Mouse (Mus musculus): ENCODE results near the gene Iars. TPM values are rescaled to one million over a fixed set of nuclear protein-coding genes. Genes with fewer than 3 reads are reported as not detected.

Gene Iars
- polyA plus RNA-seq, 1 experiment from 2014 or later = 55.1 TPM

- Histone ChIP-seq H3K4me3 (ENCODE audit: low read length) (peak within 1 kb of the TSS; percentile 56), H3K9ac (ENCODE audit: low read length) (peak within 1 kb of the TSS; percentile 77), H3K27ac (ENCODE audit: low read length) (peak within 1 kb of the TSS; percentile 46), H3K4me1 (replicated peaks; ENCODE audit: control insufficient read depth, insufficient read depth, low read length) (peaks cover 10% of the 10 kb centered on the region), H3K27me3 (ENCODE audit: control insufficient read depth, insufficient read depth, low read depth, low read length) (no peaks in the 10 kb centered on the region), H3K4me2 (ENCODE audit: low read depth, low read length) (peak within 1 kb of the TSS; percentile 84), H3K36me3 (ENCODE audit: control insufficient read depth, insufficient read depth, low read length) (peaks cover 2% of the 10 kb centered on the region; the same call in 1 of the 2 replicates), H3K9me3 (ENCODE audit: control insufficient read depth, low read length) (no peaks in the 10 kb centered on the region)
- whole genome bisulfite sequencing = under 1% methylated on average over 68 of the region's 68 CpGs
- peak; percentile 100 for ATAC-seq (ENCODE audit: low read depth)
Observed at GRCm38 (mm10) chr13:49652481-49653179, 29.3 kb upstream of the Iars start, which contains the start of the genes Cenpp and Nol8. Gene Cenpp, minus strand, starts transcription at chr13:49652785. Gene Nol8, plus strand, starts transcription at chr13:49653078.

GRCm38 (mm10) chr13:49653180-49653541 is 28.7 kb upstream of the Iars start:
- H3K4me1 ChIP-seq (replicated peaks; ENCODE audit: control insufficient read depth, insufficient read depth, low read length) = peaks cover 10% of the 10 kb centered on the region
- peak overlapping the region; percentile 56 for H3K4me3 ChIP-seq (ENCODE audit: low read length)
- peak overlapping the region; percentile 84 for H3K4me2 ChIP-seq (ENCODE audit: low read depth, low read length)
- peak; percentile 78 for ATAC-seq (ENCODE audit: low read depth)
- peaks cover 2% of the 10 kb centered on the region; the same call in 1 of the 2 replicates for H3K36me3 ChIP-seq (ENCODE audit: control insufficient read depth, insufficient read depth, low read length)
- WGBS = 0% methylated on average over 16 of the region's 16 CpGs
- H3K9ac ChIP-seq (ENCODE audit: low read length) = peak overlapping the region; percentile 56
- H3K27ac ChIP-seq (ENCODE audit: low read length) = peak overlapping the region; percentile 29; the same call in 1 of the 2 replicates
- H3K9me3 ChIP-seq (ENCODE audit: control insufficient read depth, low read length) = no peaks in the 10 kb centered on the region
- H3K27me3 ChIP-seq (ENCODE audit: control insufficient read depth, insufficient read depth, low read depth, low read length) = no peaks in the 10 kb centered on the region

DNA sequence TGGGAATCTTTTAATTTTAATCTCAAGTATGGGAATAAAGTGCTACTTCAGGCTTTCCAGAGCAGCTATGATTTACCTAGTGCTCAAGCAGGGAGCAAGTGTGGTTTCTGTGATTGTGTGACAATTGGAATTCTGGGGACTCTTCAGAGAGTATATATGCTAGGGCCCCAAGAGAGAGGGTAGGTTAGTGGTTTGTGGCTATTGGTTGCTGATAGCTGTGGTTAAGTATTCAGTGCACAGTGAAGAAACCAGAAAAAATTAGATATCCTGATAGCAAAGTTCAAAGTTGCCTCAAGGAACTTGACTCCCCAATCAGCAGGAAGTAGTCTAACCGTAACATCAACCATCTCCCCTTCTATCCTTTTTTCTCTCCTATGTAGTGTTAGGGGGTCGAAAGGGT is 4.1 kb upstream of the Iars start:
- no peak for ATAC-seq (ENCODE audit: low read depth)
- Histone ChIP-seq H3K36me3 (ENCODE audit: control insufficient read depth, insufficient read depth, low read length) (0 out of 2 replicates have a peak, but pooled peaks cover 6% of the 10 kb centered on the region), H3K27me3 (ENCODE audit: control insufficient read depth, insufficient read depth, low read depth, low read length) (no peaks in the 10 kb centered on the region), H3K4me2 (ENCODE audit: low read depth, low read length) (no peak overlapping the region), H3K9me3 (ENCODE audit: control insufficient read depth, low read length) (no peaks in the 10 kb centered on the region), H3K27ac (ENCODE audit: low read length) (no peak overlapping the region), H3K4me1 (replicated peaks; ENCODE audit: control insufficient read depth, insufficient read depth, low read length) (peaks cover 3% of the 10 kb centered on the region), H3K9ac (ENCODE audit: low read length) (no peak overlapping the region), H3K4me3 (ENCODE audit: low read length) (no peak overlapping the region)
- 92% methylated on average over 2 of the region's 2 CpGs for WGBS

DNA sequence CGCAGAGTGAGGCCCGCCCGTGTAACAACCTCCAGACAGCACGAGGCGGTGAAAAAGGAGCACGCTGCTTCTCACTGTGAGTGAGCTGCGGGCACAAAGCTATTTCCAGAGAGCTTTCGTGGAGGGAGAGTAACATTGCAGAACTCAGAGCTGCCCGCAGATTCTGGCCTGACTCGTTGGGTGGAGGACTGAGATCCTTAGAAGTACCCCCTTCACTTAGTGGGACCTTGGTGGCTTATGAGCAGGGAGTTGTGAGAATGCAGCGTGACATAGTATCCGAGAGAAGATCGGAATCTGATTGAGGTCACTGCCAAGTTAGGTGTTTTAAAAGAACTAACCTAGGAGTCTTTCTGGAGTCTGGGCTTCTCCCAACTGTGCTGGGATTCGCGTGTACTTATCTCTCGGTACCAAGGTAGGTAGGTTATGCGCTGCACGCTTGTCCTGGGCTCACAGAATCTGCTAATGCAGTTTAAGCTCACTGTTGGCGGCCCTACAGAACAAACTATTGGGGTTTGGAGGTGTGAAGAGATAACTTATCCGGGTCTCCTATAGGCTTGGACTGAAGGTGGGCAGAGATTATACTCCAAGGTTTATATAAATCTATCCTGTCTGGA is 440 bp downstream of the Iars start:
- Histone ChIP-seq H3K27me3 (ENCODE audit: control insufficient read depth, insufficient read depth, low read depth, low read length) (no peaks in the 10 kb centered on the region), H3K4me2 (ENCODE audit: low read depth, low read length) (peak overlapping the region; percentile 80), H3K4me3 (ENCODE audit: low read length) (peak overlapping the region; percentile 76), H3K36me3 (ENCODE audit: control insufficient read depth, insufficient read depth, low read length) (0 out of 2 replicates have a peak, but pooled peaks cover under 1% of the 10 kb centered on the region), H3K4me1 (replicated peaks; ENCODE audit: control insufficient read depth, insufficient read depth, low read length) (peaks cover 3% of the 10 kb centered on the region), H3K9me3 (ENCODE audit: control insufficient read depth, low read length) (no peaks in the 10 kb centered on the region), H3K27ac (ENCODE audit: low read length) (peak overlapping the region; percentile 68), H3K9ac (ENCODE audit: low read length) (peak overlapping the region; percentile 78)
- under 1% methylated on average over 20 of the region's 20 CpGs for WGBS
- peak; percentile 21 for ATAC-seq (ENCODE audit: low read depth)

GRCm38 (mm10) chr13:49684266-49684665 is 2.4 kb downstream of the Iars start:
- no peaks in the 10 kb centered on the region for H3K27me3 ChIP-seq (ENCODE audit: control insufficient read depth, insufficient read depth, low read depth, low read length)
- H3K36me3 ChIP-seq (ENCODE audit: control insufficient read depth, insufficient read depth, low read length) = peaks cover 7% of the 10 kb centered on the region
- H3K4me2 ChIP-seq (ENCODE audit: low read depth, low read length) = no peak overlapping the region
- no peak overlapping the region for H3K27ac ChIP-seq (ENCODE audit: low read length)
- peaks cover 3% of the 10 kb centered on the region for H3K4me1 ChIP-seq (replicated peaks; ENCODE audit: control insufficient read depth, insufficient read depth, low read length)
- ATAC-seq (ENCODE audit: low read depth) = no peak
- H3K9me3 ChIP-seq (ENCODE audit: control insufficient read depth, low read length) = no peaks in the 10 kb centered on the region
- no peak overlapping the region for H3K4me3 ChIP-seq (ENCODE audit: low read length)
- H3K9ac ChIP-seq (ENCODE audit: low read length) = no peak overlapping the region
- 84% methylated on average over 4 of the region's 4 CpGs for WGBS

DNA sequence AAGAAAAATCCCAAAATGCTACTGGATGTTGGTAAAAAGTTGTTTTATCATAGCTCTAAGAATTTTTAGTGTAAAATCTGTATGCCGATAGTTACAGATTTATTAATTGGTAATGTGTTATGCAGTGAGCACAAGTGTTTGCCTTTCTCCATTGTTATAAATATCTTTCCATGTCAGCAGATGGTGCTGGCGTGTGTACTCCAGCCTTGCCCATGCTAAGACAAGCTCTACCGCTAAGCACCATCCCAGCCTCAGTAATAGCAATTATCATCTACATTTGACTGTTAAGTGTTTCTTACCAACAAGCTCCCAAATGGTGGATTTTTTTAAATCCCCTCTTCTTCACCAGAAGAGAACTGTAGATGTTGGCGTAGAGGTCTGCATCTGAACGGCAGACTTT is 9.2 kb downstream of the Iars start:
- peaks cover 28% of the 10 kb centered on the region for H3K36me3 ChIP-seq (ENCODE audit: control insufficient read depth, insufficient read depth, low read length)
- no peak overlapping the region for H3K9ac ChIP-seq (ENCODE audit: low read length)
- H3K4me3 ChIP-seq (ENCODE audit: low read length) = no peak overlapping the region
- H3K27me3 ChIP-seq (ENCODE audit: control insufficient read depth, insufficient read depth, low read depth, low read length) = no peaks in the 10 kb centered on the region
- no peak overlapping the region for H3K27ac ChIP-seq (ENCODE audit: low read length)
- 91% methylated on average over 5 of the region's 5 CpGs for WGBS
- no peak overlapping the region for H3K4me2 ChIP-seq (ENCODE audit: low read depth, low read length)
- no peaks in the 10 kb centered on the region for H3K9me3 ChIP-seq (ENCODE audit: control insufficient read depth, low read length)
- H3K4me1 ChIP-seq (replicated peaks; ENCODE audit: control insufficient read depth, insufficient read depth, low read length) = no peaks in the 10 kb centered on the region
- ATAC-seq (ENCODE audit: low read depth) = no peak

- H3K4me2 ChIP-seq (ENCODE audit: low read depth, low read length) = no peak overlapping the region
- no peak overlapping the region for H3K4me3 ChIP-seq (ENCODE audit: low read length)
- WGBS = 89% methylated on average over 11 of the region's 11 CpGs
- ATAC-seq (ENCODE audit: low read depth) = no peak
- peaks cover 36% of the 10 kb centered on the region for H3K36me3 ChIP-seq (ENCODE audit: control insufficient read depth, insufficient read depth, low read length)
- H3K27me3 ChIP-seq (ENCODE audit: control insufficient read depth, insufficient read depth, low read depth, low read length) = no peaks in the 10 kb centered on the region
- H3K27ac ChIP-seq (ENCODE audit: low read length) = no peak overlapping the region
- H3K4me1 ChIP-seq (replicated peaks; ENCODE audit: control insufficient read depth, insufficient read depth, low read length) = no peaks in the 10 kb centered on the region
- no peaks in the 10 kb centered on the region for H3K9me3 ChIP-seq (ENCODE audit: control insufficient read depth, low read length)
- H3K9ac ChIP-seq (ENCODE audit: low read length) = no peak overlapping the region
Observed at GRCm38 (mm10) chr13:49703216-49703779, 21.4 kb downstream of the Iars start.

GRCm38 (mm10) chr13:49706032-49706690 is 24.3 kb downstream of the Iars start:
- Histone ChIP-seq H3K9me3 (ENCODE audit: control insufficient read depth, low read length) (no peaks in the 10 kb centered on the region), H3K4me1 (replicated peaks; ENCODE audit: control insufficient read depth, insufficient read depth, low read length) (no peaks in the 10 kb centered on the region), H3K27me3 (ENCODE audit: control insufficient read depth, insufficient read depth, low read depth, low read length) (no peaks in the 10 kb centered on the region), H3K36me3 (ENCODE audit: control insufficient read depth, insufficient read depth, low read length) (peaks cover 43% of the 10 kb centered on the region), H3K9ac (ENCODE audit: low read length) (no peak overlapping the region), H3K4me2 (ENCODE audit: low read depth, low read length) (no peak overlapping the region), H3K27ac (ENCODE audit: low read length) (no peak overlapping the region), H3K4me3 (ENCODE audit: low read length) (no peak overlapping the region)
- no peak for ATAC-seq (ENCODE audit: low read depth)
- 92% methylated on average over 3 of the region's 3 CpGs for WGBS

DNA sequence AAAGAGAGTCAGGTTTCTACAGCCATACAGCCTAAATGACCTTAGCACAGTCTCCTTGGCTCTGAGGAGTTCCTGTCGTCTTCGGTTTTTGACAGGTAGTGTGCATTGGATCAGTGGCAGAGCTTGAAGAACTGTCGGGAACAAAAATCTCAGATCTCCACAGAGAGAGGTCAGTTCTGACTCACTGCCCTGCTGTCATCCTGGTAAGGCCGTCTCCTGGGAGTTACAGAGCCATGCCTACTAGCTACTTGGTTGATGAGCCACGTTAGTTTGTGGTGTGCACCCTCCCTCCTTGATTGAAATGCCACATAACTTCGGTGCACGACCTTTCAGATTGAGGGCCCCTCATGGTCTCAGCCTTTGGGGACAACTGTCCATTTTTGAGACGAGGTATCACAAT is 26.4 kb downstream of the Iars start:
- Histone ChIP-seq H3K27ac (ENCODE audit: low read length) (no peak overlapping the region), H3K4me1 (replicated peaks; ENCODE audit: control insufficient read depth, insufficient read depth, low read length) (no peaks in the 10 kb centered on the region), H3K4me3 (ENCODE audit: low read length) (no peak overlapping the region), H3K4me2 (ENCODE audit: low read depth, low read length) (no peak overlapping the region), H3K9ac (ENCODE audit: low read length) (no peak overlapping the region), H3K36me3 (ENCODE audit: control insufficient read depth, insufficient read depth, low read length) (peaks cover 45% of the 10 kb centered on the region), H3K9me3 (ENCODE audit: control insufficient read depth, low read length) (no peaks in the 10 kb centered on the region), H3K27me3 (ENCODE audit: control insufficient read depth, insufficient read depth, low read depth, low read length) (no peaks in the 10 kb centered on the region)
- ATAC-seq (ENCODE audit: low read depth) = no peak
- 87% methylated on average over 8 of the region's 8 CpGs for WGBS
